Mouse (Mus musculus) CD4-positive, CD25-positive, alpha-beta regulatory T cell, adult 2 months (primary cell): Measurements from ENCODE around the gene Ppp2r5a.
"Not testable (repeated sequence)": the region's sequence is repeated elsewhere in the genome, so short reads cannot be mapped to it uniquely, and the experiment has no call there.

Experiments
- DNase-seq: peaks from one replicate; pipeline ENCODE4 v3.0.0-alpha.2; 2012; ENCODE audit warnings: low read depth, low spot score

Gene Ppp2r5a

DNA sequence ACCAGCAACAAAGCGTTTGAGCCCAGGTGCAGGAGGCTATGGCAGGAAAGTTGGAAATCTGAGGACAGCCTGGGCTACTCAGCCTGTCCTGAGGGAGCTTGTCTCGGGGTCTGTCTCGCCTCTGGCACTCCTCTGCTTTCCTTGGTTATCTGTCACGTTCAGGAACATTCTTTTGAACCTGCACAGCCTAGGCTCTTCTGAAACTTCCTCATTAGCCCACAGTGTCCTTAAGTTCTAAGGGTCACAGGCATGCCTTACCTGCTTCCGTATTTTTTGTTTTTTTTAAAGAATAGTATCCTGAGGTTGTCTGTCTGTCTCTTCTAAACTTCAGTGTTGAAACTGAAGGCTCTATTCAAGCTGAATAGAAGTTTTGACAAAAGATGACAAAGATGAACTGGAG lies at the start of gene Ppp2r5a:
Gene Ppp2r5a, minus strand, starts transcription at position 199 of the 400 bp plus-strand sequence.
- DNase-seq: no peak

DNA sequence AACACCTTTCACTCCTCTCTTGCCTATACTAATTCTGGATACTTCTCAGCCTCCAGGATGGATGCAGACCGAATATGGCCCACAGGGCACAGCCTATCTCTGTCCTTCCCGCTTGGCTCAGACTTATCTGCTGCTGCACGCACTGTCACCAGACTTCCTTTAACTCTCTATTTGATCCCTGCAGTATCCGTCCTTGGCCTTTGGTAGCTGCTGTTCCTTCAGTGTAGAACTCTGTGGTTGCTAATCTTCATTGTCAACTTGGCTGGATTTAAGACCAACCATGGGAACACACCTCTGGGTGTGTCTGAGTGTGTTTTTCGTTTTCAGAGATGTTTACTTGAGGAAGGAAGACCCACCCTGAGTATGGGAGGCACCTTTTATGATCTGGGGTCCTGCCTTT lies 47.5 kb upstream of the Ppp2r5a start:
- DNase-seq: no peak

DNA sequence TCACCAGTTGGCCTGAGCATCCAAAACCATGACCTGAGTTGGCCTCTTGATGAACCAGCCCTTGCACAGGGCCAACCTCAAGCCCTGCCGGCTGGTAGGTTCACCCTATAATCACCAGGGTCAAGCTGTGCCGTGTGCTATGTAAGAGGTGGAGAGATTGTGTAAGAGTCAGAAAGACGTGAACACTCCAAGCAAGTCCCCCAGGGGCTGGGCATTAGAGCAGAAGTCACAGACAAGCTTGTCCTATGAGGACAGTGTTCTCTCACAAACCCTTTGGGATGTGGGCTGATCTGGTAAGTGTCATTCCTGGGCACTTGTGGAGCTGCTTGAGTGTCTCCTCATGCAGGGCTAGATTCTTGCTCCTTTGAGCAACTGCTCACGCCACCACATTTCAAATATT lies 46.5 kb upstream of the Ppp2r5a start:
- DNase-seq: no peak

DNA sequence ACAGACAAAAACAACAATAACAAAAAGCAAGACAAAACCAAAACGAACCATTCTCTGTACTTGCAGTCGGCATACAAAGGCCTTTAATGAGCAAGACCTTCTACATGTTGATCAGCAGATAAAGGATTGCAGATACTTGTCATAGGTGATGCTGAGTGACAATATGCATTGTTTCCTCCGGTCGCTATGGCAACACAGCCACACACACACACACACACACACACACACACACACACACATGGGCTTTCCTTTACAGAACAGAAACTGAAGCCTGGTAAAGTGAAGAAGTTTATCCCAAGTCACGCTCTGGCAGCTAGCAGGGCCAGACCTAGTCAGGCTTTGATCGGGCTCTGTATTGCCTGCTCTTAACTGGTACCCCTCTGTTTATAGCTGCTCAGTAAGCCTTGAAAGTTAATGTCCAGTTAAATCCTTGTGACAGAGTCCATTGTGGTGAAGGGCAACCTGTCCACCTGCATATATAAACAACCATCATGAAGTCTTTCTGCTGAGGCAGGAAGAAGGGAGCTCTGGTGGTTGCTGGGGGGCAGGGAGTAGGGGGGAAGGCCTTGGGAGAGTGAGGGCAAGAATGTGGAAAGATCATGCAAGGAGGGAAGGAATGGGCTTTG lies 44.4 kb upstream of the Ppp2r5a start:
- DNase-seq: peak; percentile 73

DNA sequence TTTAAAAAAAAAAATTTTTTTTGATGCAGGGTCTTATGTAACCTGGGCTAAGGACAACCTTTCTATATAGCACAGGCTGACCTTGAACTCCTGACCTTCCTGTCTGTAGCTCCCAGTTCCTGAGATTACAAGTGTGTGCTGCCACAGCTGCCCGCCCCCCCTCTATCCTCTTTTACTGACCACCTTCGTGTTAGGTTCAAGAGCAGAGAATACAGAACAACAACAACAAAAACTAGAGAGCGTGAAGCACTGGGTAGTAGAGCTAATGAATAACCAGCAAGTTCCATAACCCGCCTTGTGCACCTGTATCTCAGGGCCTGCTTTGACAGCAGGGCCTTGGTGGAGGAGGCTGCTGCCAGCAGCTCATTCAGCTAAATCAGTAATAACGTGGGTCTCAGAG lies 43.2 kb upstream of the Ppp2r5a start:
- no peak for DNase-seq

DNA sequence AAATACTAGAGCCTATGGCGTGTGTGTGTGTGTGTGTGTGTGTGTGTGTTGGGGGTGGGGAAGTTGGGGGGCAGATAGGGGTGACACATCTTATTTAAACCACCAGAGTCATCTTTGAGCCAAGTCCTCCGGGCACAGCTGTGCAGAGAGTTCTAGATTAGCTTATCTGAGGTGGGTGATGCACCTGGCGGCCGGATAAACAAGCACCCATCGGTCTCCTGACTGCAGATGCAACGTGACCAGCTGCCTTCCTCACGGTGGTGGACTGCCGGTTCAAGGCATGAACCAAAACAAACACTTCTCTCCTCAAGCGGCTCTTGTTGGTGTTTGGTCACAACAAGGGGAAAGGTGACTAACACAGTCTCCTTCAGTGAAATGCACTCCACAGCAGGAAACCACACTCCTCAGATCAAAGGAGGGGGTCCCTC lies 42.8 kb upstream of the Ppp2r5a start:
- DNase-seq: peak; percentile 55

DNA sequence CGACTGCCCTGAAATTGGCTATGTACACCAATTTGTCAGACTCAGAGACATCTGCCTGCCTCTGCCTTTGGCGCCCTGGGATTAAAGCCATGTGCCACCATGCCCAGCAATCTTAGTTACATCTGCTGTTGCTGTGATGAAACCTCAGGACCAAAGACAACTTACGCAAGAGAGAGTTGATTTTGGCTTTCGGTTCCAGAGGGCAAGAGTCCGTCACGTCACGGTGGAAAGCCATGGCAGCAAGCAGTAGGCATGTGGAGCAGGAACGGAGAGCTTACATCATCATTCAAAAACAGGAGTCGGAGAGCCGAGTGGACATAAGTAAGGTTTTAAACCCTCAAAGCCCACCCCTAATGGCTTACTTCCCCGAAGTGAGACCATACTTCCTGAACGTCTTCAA lies 42.3 kb upstream of the Ppp2r5a start:
- DNase-seq: peak; percentile 53

DNA sequence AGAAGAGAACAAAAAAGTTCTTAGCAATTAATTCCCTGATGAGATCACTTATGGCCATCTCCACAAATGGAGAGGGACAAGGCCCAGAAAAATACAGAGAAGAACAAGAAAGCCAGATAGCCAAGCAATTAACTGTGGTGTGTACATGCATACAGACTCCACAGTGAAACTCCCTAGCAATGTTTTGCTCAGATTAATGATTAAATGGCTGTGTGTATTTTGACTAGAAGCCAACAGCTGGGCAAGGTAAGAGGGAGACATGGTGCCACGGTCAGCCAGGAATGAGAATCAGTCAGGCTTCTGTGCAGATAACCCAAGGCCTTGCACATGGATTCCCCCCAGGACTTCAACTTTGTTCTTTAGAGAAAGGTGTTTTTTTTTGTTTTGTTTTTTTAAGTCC lies 41.4 kb upstream of the Ppp2r5a start:
- no peak for DNase-seq

DNA sequence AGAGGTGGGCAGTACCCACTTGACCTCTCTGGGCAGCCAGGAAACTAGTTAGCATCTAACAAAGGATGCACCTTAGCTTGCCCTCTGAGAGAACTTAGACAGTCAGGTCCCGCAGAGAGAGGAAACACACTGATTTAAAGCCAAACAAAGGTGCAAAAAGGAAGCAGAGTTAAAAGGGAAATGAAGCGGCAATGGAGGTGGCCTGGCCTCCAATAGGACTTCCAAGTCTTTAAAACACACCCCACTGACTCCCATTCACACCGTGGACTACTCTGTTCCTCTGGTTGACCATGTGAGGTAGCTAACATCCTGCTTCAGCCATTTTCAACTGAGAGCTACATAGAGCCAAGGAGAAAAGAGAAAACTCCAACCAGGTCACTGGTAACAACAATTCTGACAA lies 35.9 kb upstream of the Ppp2r5a start:
- DNase-seq: no peak

DNA sequence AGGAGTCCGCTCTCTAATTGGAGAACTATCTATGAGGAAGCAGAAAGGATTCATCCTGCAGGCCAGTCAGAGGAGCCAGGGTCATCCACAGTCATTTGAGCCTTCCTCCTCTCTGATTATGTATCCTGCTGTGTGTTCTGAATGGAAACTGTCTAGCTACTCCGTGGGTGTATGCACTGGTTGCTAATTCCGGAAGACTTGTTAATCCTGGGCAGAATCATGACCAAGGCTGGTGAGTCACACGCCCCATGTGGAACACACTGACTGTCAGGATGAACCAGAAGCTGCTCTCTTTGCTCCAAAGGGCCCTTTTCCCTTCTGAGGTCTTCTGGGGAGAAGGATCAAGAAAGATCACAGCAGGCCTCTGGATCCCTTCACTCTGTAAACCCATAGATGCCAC lies 35.5 kb upstream of the Ppp2r5a start:
- DNase-seq: no peak

DNA sequence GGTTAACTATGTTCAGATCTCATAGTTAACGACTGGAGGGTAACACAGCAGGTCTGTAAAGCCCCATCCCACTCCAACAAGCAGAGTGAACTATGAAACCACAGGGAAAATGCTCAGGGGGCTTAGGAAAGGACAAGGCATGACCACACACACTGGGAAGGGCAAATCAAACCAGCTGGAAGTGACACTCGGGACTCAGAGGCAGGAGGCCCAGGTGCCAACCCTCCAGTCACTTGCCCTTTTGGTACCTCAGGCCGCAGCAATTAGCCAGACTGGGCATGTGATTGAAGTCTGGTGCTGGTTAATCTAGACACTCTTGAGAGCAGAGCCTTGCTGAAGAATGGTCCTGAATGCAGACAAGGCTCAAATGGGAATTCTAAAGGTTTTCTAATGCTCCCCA lies 33.6 kb upstream of the Ppp2r5a start:
- no peak for DNase-seq

DNA sequence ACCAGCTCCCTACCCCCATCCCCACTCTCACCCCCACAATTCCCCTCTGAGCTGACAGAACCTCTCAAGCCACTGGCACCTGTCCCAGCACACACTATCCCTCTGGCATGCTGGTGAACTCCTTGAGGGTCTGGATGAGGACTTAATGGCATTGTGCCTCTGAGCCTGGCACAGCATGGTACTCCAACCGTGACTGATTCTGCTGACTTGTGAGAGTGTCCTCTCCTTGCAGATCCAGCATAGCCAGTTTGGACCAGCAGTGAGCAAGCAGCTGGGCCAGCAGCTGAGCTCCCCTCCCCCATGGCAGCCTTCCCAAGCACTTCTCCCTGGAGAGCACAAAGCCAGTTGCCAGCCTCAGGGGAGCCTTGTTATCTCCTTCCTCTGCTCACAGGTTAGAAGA lies 32.3 kb upstream of the Ppp2r5a start:
- DNase-seq: no peak

DNA sequence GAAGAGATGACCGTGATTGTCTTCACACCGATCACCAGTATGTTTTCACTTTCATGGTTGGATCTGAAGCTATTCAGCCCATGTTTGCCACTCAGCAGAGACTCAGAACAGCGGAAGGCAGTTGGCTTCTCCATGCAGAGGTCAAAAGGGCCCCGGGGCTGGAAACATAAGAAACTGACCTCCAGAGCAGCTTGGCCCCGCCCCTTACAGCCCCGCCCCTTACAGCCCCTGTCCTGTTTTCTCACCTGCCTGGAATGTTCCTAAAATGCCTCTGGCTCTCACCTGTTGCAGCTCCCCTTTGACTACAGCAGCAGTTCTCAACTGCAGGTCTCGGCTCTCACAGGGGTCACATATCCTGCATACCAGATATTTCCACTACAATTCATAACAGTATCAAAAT lies 29.5 kb upstream of the Ppp2r5a start:
- DNase-seq: peak; percentile 21

DNA sequence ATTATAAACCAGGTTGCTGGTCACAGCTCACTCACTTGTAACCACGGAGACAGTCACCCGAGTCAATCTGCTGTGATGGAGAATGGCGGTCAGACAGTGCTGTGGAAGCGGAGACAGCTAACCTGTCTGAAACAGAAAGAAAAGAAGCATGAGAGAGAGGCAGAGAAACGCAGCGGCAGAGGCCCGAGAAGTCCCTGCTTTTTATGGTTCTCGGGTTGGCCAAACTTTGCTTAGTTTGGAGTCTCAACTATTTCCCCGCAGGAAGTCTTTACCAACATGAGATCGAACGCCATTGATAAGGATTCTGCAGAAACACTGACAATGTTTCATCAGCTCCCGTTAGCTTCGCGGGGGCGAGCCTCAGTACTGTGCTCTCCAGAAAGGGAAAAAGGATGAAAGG lies 29.0 kb upstream of the Ppp2r5a start:
- peak; percentile 39 for DNase-seq

DNA sequence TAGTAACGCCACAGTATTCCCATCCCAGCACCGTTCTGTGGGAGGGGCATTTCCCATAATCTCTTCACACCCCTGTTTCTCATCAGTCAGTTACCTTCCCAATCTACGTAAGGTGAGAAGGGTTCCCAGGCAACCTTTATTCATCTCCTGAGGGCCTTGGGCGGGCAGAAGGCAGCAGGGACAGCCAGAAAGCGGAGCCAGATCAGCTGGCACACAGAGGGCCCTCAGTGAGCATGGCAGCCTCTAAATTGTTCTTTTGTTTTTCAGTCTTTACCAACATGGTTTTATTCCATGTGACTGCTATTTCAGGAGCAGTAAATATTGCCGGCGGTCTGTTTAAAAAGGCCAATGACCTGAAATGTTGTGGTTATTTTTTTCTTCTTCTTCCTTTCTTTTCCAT lies 27.0 kb upstream of the Ppp2r5a start:
- no peak for DNase-seq

DNA sequence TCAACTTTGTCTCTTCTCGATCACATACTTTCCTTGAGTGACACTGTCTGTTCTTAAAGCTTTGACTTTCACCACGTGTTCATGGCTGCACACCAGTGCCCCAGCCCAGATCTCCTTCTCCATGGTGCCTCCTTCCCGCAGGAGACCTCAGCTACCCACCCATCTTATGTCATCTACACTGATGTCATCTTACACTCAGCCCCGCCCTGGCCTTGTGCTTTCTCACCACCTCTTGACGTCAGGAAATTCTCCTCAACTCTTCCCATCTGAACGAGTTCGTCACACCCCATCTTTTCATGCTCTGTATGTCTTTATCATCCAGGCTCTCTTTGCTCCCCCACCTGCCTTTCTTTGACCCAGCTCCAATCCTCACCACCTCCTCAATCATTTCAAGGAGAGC lies 22.8 kb upstream of the Ppp2r5a start:
- peak; percentile 69 for DNase-seq

DNA sequence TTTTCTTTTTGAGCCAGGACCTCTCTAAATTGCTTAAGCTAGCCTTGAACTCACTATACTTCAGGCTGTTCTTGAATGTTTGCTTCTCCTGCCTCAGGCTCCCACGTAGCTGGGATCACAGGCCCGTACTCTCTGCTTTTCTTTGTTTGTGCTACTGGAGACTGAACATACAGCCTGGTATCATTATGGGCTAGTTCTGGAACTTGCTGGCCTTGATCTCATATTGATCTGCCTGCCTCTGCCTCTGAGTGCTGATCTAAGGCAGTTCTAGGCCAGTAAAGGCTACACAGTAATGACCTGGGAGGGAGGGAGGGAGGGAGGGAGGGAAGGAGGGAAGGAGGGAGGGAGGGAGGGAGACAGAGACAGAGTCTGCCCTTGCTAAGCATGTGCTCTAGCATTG lies 20.1 kb upstream of the Ppp2r5a start:
- DNase-seq: no peak

DNA sequence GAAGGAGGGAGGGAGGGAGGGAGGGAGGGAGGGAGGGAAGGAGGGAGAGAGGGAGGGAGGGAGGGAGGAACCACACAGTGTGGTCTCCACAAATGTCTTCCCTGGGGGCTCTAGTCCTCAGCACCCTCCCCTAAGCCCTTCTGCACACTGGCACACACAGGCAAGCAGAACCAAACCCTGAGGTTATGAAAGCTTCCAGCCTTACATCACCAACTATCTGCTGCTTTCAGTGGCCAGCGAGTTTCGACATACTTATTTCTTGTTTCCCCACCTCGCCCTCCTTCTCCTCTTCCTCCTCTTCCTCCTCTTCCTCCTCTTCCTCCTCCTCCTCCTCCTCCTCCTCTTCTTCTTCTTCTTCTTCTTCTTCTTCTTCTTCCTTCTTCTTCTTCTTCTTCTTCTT lies 19.6 kb upstream of the Ppp2r5a start:
- DNase-seq: not testable (repeated sequence)

DNA sequence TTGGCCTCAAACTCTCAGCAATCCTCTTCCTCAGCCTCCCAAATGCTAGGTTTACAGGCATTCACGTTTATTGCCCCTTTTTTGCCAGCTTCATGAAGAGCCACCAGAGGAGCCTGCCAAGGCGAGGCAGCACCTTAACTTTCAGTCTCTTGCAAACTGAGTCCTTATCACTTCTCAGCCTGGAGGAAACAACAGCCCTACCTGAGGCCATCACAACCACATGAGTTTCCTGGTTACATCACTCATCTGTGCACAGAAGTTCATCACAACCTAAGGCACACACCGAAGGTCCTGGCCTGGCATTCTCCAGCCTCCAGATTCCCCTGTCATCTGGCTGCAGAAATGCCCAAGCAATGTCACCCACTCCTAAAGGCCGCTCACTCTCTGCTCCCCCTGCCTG lies 19.1 kb upstream of the Ppp2r5a start:
- DNase-seq: peak; percentile 64

DNA sequence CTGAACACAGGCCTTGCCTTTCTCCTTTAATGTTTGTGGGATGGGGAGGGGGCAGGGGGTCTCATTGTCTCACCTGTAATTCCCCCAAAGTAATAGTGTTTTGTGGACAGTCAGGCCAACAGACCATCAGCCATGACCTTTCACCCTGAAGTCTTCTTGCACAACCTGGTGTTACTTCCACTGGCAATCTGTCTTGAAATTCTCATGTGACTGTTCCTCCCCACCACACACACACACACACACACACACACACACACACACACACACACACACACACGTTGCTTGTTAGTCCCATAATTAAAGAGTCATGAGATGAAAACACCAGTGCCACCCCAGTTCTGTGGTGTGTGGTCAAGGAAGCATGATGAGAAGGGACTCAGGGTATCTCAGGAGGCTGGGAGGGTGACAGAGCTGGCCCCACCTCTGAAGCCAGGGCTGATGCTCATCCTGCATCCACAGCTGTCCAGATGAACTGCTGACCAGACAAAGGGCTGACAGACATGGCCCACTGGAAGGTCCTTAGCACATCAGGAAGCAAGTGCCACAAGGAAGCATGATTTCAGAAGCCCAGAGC lies 18.4 kb upstream of the Ppp2r5a start:
- peak; percentile 33 for DNase-seq

DNA sequence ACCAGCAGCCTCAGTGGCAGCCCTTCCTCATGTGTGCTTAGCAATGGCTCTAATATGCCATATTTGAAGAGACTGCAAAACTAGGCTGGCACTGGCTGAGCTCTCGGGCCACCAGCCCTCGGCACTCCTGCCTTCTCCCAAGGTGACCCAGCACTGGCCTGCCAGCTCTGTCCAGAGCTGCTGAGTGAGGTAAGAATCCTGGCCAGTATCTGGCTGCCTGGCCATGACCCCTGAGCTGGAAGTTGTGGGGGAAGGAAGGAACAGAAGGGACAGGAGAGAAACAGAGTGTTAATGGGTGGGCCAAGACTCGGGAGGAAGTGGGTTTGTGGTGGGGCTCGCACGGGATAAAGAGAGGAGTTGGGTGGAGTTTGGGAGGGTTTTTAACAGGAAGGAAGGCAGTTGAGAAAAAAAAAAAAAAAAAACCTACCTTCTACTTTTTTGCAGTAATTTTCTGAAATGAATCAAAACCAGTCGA lies 17.9 kb upstream of the Ppp2r5a start:
- DNase-seq: peak; percentile 68

DNA sequence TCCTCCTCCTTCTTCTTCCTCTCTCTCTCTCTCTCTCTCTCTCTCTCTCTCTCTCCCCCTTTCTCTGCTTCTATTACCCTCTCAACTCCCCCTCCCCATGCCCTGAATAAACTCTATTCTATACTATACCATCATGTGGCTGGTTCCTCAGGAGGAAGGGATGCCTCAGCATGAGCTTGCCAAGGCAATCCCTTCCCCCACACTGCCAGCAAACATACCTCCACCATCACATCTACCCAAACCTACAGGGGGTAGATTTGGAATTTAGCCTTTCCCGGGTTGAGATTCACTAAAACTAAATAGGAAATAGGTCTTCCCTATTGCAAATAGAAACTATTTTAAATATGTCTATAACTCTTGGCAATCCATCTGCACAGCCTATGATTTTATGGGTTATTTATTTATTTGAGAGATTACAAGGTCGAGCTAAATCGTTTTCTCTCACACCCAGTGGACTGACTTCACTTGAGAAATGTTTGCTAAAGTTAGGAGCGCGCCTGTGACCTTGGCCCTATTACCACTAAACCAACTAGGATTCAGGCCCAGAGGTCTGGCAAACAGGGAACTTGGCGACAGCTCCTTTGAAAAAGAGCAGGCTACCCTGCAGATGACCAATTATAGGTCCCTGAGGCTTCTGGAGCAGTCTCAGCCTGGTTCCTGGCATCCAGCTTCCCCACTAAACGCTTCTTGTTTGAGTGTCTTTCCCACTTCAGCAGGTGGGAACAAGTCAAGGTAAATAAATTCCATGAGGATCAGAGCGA lies 17.1 kb upstream of the Ppp2r5a start:
- DNase-seq: no peak

DNA sequence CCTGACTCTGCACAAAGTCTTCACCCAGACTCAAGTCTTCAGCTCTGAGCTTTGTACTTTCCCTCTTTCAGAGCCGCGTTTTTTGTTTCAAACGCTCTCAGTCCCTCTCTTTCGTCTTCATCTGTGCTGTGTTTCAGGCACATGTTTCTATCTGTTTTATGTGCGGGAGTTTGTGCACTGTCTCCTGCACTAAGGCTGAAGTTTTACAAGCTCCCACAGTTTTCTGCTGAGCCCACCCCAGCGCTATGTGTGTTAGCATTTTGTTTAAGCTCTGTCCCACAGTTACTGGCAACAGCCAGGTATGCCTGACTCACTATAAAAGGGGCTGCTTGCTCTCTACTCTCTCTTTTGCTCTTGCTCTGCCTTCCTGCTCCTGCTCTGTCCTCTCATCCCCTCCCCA lies 16.3 kb upstream of the Ppp2r5a start:
- DNase-seq: no peak
